Mouse (Mus musculus) olfactory bulb, adult 2 months (tissue): ENCODE data around the gene Mras.

ENCODE experiments used
- CTCF ChIP-seq: fragments of 200-500 bp; IDR thresholded peaks from 2 replicates; pipeline ENCODE4 v1.5.1; 2012; ENCODE audit warnings: low read depth, mild to moderate bottlenecking, low read length, moderate library complexity; ENCODE audit not compliant: insufficient read depth
- POLR2A ChIP-seq: fragments of 200-500 bp; IDR thresholded peaks from 2 replicates; pipeline ENCODE4 v1.6.1; 2012; ENCODE audit warnings: mild to moderate bottlenecking, low read depth, low read length, moderate library complexity; ENCODE audit not compliant: insufficient read depth

DNA sequence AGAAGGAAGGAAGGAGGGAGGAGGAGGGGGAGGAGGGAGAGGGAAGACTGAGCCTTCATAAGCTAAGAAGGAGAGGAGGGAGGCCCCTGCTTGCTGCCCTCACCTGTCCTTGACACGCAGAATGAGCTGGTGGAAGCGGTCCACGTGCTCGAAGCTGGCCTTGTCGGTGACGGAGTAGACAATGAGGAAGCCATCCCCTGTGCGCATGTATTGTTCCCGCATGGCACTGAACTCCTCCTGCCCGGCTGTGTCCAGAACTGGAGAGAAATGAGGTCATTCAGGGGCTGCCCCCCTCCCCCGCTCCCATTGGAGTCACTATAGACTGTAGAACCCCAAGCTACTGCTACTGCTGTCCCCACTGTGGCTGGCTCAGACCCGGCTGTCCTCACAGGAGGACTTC, 42.8 kb downstream of the Mras start:
- TF ChIP-seq CTCF (no peak), POLR2A (no peak)
